Mouse (Mus musculus) hindbrain, embryonic 11.5 days (tissue): Measurements from ENCODE around the gene Yme1l1. TPM values are rescaled to one million over a fixed set of nuclear protein-coding genes. Genes with fewer than 3 reads are reported as not detected.

ENCODE experiments used
- ATAC-seq: fragments of 200-750 bp; cut with Nextera tagmentation; 2 replicates; pipeline ENCODE4 v1.8.0; 2017; ENCODE audit warnings: mild to moderate bottlenecking, moderate TSS enrichment, moderate library complexity; ENCODE audit not compliant: low FRiP score
- DNase-seq: peaks from one replicate; pipeline ENCODE4 v3.0.0-alpha.2; 2015; ENCODE audit warnings: low spot score
- H3K27ac ChIP-seq: fragments of 300-500 bp; sonication (generic); 2 replicates; pipeline ENCODE4 v1.5.1; 2014; ENCODE audit warnings: mild to moderate bottlenecking, low read depth, low read length
- H3K27me3 ChIP-seq: fragments of 300-500 bp; sonication (generic); 2 replicates; pipeline ENCODE4 v1.6.1; 2014; ENCODE audit warnings: mild to moderate bottlenecking, low read length, moderate library complexity, mixed read lengths; ENCODE audit not compliant: control insufficient read depth, insufficient read depth
- H3K36me3 ChIP-seq: fragments of 300-500 bp; sonication (generic); 2 replicates; pipeline ENCODE4 v1.6.1; 2014; ENCODE audit warnings: mild to moderate bottlenecking, low read length, moderate library complexity, mixed read lengths; ENCODE audit not compliant: control insufficient read depth, insufficient read depth
- H3K4me1 ChIP-seq: fragments of 300-500 bp; sonication (generic); replicated peaks from 2 replicates; pipeline ENCODE4 v1.6.1; 2014; ENCODE audit warnings: low read length, mixed read lengths; ENCODE audit not compliant: control insufficient read depth, insufficient read depth
- H3K4me2 ChIP-seq: fragments of 300-500 bp; sonication (generic); replicated peaks from 2 replicates; pipeline ENCODE4 v1.6.1; 2014; ENCODE audit warnings: mild to moderate bottlenecking, low read depth, low read length
- H3K4me3 ChIP-seq: fragments of 300-500 bp; sonication (generic); 2 replicates; pipeline ENCODE4 v1.5.1; 2014; ENCODE audit warnings: low read depth, low read length
- H3K9ac ChIP-seq: fragments of 300-500 bp; sonication (generic); 2 replicates; pipeline ENCODE4 v1.6.1; 2014; ENCODE audit warnings: low read depth, low read length
- H3K9me3 ChIP-seq: fragments of 300-500 bp; sonication (generic); 2 replicates; pipeline ENCODE4 v1.6.1; 2016; ENCODE audit warnings: low read length; ENCODE audit not compliant: control insufficient read depth
- WGBS: fragments of 180-500 bp; shearing (Covaris S2); extraction: QIAGEN DNeasy Blood & Tissue Kit; methylation state at CpG from one replicate; pipeline ENCODE4 v1.1.7; 2014; 5-methylcytosine and 5-hydroxymethylcytosine counted together
- polyA plus RNA-seq: library from polyadenylated mRNA; unstranded; fragments of >200 nt; fragmentation: Nextera tagmentation; extraction: Ambion mirVana; gene quantifications from 2 replicates; pipeline ENCODE4 v1.2.1, GENCODE M21; 2014

The Yme1l1 gene
- polyA plus RNA-seq = 90.7 and 95.9 TPM in 2 replicates

DNA sequence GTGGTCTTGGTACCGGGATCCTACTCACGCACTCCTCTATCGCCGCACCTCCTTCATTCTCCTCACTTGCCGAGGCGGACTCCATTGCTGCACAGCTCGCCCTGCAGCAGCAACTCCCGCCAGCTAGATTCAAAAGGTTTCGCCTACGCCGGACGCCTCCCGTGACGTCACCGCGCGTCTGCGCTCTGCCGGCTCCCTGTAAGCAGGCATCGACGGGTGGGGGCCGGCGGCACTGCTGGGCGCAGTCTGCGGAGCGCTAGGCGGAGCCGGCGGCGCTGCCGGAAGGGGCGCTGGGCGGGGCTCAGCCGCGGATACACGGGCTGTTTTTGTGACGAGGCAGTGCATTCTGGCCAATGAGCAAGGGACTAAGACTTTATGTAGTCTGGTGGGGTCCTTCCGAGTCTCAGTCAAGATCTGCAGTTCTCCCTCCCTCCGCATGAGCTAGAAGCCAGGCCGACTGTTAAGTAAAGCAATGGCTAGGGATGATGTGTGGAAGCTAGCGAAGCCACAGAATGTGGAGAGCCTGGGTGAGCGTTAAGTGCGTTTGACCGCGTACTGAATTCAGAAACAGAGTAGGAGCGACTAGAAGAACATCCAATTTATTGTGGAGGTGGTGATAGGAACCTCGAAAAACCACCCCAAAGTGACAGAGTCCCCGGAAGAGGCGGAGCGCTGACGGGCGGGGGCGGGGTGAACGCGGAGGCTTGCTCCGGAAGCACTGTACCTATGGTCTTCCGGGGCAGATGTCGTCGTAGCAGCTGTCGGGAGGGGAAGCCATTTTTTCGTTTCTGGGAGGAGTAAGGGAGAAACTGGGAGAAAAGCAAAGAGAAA is at the start of gene Yme1l1, which contains the start of gene Mastl:
Gene Yme1l1 (plus strand): TSS at position 593 of the 831 bp plus-strand sequence.
Gene Mastl (minus strand): TSS at position 248 of the 831 bp plus-strand sequence.
- H3K36me3 ChIP-seq = no peaks in the 10 kb centered on the region
- H3K4me3 ChIP-seq = peak within 1 kb of the TSS; percentile 80
- ATAC-seq (peak; percentile 98), DNase-seq (peak; percentile 98)
- H3K27ac ChIP-seq = peak within 1 kb of the TSS; percentile 96
- no peaks in the 10 kb centered on the region for H3K27me3 ChIP-seq
- H3K4me1 ChIP-seq = 0 out of 2 replicates have a peak, but pooled peaks cover 2% of the 10 kb centered on the region
- H3K9ac ChIP-seq = peak within 1 kb of the TSS; percentile 76
- WGBS = under 1% methylated on average over 61 of the region's 61 CpGs
- H3K4me2 ChIP-seq = peak within 1 kb of the TSS; percentile 67
- no peaks in the 10 kb centered on the region for H3K9me3 ChIP-seq

DNA sequence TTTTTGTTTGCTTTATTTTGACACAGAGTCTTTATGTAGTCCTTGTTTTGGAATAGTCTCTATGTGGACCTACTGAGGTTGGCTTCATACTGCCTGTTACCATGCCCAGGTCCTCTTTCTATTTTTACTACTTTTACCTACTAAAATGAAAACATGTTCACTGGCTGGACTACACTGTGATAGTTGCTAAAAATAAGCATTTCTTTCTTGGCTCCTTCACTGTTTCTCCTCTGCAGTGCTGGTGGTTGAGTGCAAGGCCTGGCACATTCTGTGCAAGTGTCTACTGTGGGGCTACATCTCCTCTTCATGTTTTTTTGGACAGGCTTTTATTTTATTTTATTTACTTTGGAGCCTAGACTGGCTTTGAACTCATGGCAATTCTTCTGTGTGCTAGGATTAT is 36.6 kb upstream of the Yme1l1 start:
- no peaks in the 10 kb centered on the region for H3K36me3 ChIP-seq

DNA sequence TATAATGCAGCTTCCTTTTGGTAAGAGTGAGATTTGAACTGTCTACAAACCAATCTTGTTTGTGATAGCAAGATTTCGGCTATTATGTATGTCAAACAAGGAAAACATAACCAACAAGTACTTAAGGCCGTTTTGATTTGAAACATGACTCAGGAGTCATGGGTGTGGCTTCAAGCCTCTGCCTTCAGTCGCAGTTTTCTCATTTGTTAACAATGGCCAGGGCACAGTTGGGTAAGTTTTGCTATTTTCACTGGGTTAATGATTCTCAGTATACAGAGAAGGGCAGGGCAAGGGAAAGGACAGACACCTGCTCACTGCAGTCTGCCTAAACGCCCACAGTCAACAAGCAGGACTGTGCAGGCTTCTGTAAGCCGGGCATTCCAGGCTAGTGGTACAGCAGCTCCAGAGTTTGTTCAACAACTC is 959 bp upstream of the Yme1l1 start:
- DNase-seq (no peak), ATAC-seq (peak; percentile 30)
- H3K4me2 ChIP-seq = peak overlapping the region; percentile 67
- H3K4me3 ChIP-seq = peak overlapping the region; percentile 80
- H3K4me1 ChIP-seq = 0 out of 2 replicates have a peak, but pooled peaks cover 2% of the 10 kb centered on the region
- WGBS = 6% methylated on average over 5 of the region's 5 CpGs
- H3K9me3 ChIP-seq = no peaks in the 10 kb centered on the region
- peak overlapping the region; percentile 67 for H3K9ac ChIP-seq
- H3K36me3 ChIP-seq = no peaks in the 10 kb centered on the region
- H3K27ac ChIP-seq = peak overlapping the region; percentile 96
- H3K27me3 ChIP-seq = no peaks in the 10 kb centered on the region

More for the DNA sequence above, 36.6 kb upstream of the Yme1l1 start:
- Histone ChIP-seq H3K4me3 (no peak overlapping the region), H3K27me3 (no peaks in the 10 kb centered on the region), H3K9me3 (no peaks in the 10 kb centered on the region), H3K27ac (no peak overlapping the region), H3K4me2 (no peak overlapping the region), H3K4me1 (no peaks in the 10 kb centered on the region), H3K9ac (no peak overlapping the region)
- DNase-seq (no peak), ATAC-seq (no peak)

- Histone ChIP-seq H3K4me3 (peak overlapping the region; percentile 80), H3K4me1 (0 out of 2 replicates have a peak, but pooled peaks cover 2% of the 10 kb centered on the region), H3K27me3 (no peaks in the 10 kb centered on the region), H3K27ac (peak overlapping the region; percentile 96), H3K36me3 (no peaks in the 10 kb centered on the region), H3K9me3 (no peaks in the 10 kb centered on the region), H3K9ac (peak overlapping the region; percentile 76), H3K4me2 (peak overlapping the region; percentile 67)
- WGBS = under 1% methylated on average over 17 of the region's 17 CpGs
- DNase-seq (no peak), ATAC-seq (peak; percentile 20; the same call in 1 of the 2 replicates)
These were observed 476 bp downstream of the Yme1l1 start for GRCm38 (mm10) chr2:23156608-23157081.

DNA sequence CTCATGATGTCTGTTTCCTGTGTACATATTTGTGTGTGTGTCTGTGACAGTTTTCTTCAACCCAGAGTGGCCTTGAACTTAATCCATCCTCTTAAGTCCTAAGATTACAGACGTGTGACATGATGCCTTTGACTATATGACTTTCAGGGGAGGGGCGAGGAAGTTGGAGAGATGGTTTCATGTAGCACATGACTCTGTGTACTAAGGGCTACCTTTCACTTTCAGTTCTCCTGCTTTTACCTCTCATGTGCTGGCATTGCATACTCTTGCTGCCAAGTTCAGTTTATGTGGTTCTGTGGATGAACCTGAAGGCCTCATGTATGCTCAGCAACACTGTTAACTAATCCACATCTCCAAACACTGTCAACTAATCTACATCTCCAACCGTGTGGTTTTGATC is 16.1 kb downstream of the Yme1l1 start:
- DNase-seq (no peak), ATAC-seq (no peak)
- no peaks in the 10 kb centered on the region for H3K9me3 ChIP-seq
- peaks cover 8% of the 10 kb centered on the region; the same call in 1 of the 2 replicates for H3K36me3 ChIP-seq
- H3K27ac ChIP-seq = no peak overlapping the region
- no peaks in the 10 kb centered on the region for H3K27me3 ChIP-seq
- H3K9ac ChIP-seq = no peak overlapping the region
- no peak overlapping the region for H3K4me3 ChIP-seq
- 88% methylated on average over 3 of the region's 3 CpGs for WGBS
- no peaks in the 10 kb centered on the region for H3K4me1 ChIP-seq
- H3K4me2 ChIP-seq = no peak overlapping the region

- Histone ChIP-seq H3K9me3 (no peaks in the 10 kb centered on the region), H3K9ac (no peak overlapping the region), H3K27ac (no peak overlapping the region), H3K36me3 (peaks cover 2% of the 10 kb centered on the region), H3K4me3 (no peak overlapping the region), H3K4me2 (no peak overlapping the region), H3K4me1 (no peaks in the 10 kb centered on the region), H3K27me3 (no peaks in the 10 kb centered on the region)
- DNase-seq = no peak
- no peak for ATAC-seq
- WGBS = 87% methylated on average over 1 of the region's 1 CpGs
These were observed 38.2 kb downstream of the Yme1l1 start for GRCm38 (mm10) chr2:23194366-23194765.

DNA sequence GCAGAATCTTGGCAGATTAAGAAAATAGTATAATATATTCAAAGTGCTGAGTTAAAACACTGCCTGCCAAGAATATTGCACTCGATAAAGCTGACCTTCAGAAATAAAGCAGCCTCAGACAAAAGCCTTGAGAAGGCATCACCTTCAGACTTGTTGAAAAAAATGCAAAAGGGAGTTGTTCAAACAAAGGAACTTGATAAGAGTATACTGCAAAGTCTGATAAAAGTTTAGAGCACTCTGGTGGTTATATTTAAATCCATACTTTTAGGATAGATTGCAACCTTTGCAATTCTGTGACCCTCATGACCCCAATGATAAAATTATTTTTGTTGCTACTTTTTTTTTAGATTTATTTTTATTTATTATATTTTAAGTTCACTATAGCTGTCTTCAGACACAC is 44.9 kb downstream of the Yme1l1 start:
- DNase-seq (no peak), ATAC-seq (no peak)
- H3K36me3 ChIP-seq = no peaks in the 10 kb centered on the region
- no peak overlapping the region for H3K4me2 ChIP-seq
- no peak overlapping the region for H3K27ac ChIP-seq
- no peaks in the 10 kb centered on the region for H3K9me3 ChIP-seq
- H3K27me3 ChIP-seq = no peaks in the 10 kb centered on the region
- no peak overlapping the region for H3K9ac ChIP-seq
- no peak overlapping the region for H3K4me3 ChIP-seq
- H3K4me1 ChIP-seq = no peaks in the 10 kb centered on the region
- 93% methylated on average over 1 of the region's 1 CpGs for WGBS

DNA sequence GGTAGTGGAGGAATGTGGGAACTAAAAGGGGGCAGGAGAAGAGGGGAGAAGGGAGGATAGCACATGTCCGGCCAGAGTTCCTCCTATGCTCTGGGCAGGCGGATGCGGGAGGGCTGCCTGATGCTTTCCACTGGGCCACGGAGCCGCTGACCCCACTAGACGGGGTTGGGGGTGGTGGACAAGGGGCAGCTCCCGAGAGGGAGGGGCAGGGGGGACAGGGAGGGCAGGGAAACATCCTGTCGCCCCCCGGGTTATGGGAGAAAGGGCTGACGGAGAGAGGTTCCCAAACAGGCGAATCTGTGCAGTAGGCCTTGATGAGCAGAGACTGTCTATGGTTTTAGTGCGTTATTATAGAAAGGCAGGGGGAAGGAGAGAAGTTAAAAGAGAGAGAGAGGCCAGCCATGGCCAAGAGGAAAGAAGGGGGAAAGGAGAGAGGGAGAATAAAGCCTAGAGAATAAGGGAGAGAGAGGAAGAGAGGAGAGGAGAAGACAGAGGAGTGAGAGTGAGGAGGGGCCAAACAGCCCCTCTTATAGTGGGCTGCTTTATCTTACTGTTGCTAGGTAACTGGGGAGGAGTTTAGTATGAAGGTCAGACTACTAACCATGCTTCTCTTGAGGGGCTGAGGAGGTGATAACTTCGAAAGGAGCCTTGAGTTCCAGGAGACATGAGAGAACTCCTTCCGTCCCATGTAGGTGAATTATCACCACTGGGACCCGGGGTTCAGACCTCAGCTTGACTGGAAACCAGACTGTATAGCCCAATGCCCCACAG is 46.9 kb downstream of the Yme1l1 start:
- ATAC-seq = peak; percentile 47; the same call in 1 of the 2 replicates
- no peaks in the 10 kb centered on the region for H3K27me3 ChIP-seq

More for the DNA sequence above, 46.9 kb downstream of the Yme1l1 start:
- no peak overlapping the region for H3K4me2 ChIP-seq
- no peak for DNase-seq
- H3K4me3 ChIP-seq = no peak overlapping the region
- no peaks in the 10 kb centered on the region for H3K36me3 ChIP-seq
- no peak overlapping the region for H3K27ac ChIP-seq
- no peaks in the 10 kb centered on the region for H3K9me3 ChIP-seq
- no peaks in the 10 kb centered on the region for H3K4me1 ChIP-seq
- H3K9ac ChIP-seq = no peak overlapping the region
- 60% methylated on average over 15 of the region's 15 CpGs for WGBS
